Comparison of ENCODE assay signal across 8 mouse cellular contexts in the genomic region with DNA sequence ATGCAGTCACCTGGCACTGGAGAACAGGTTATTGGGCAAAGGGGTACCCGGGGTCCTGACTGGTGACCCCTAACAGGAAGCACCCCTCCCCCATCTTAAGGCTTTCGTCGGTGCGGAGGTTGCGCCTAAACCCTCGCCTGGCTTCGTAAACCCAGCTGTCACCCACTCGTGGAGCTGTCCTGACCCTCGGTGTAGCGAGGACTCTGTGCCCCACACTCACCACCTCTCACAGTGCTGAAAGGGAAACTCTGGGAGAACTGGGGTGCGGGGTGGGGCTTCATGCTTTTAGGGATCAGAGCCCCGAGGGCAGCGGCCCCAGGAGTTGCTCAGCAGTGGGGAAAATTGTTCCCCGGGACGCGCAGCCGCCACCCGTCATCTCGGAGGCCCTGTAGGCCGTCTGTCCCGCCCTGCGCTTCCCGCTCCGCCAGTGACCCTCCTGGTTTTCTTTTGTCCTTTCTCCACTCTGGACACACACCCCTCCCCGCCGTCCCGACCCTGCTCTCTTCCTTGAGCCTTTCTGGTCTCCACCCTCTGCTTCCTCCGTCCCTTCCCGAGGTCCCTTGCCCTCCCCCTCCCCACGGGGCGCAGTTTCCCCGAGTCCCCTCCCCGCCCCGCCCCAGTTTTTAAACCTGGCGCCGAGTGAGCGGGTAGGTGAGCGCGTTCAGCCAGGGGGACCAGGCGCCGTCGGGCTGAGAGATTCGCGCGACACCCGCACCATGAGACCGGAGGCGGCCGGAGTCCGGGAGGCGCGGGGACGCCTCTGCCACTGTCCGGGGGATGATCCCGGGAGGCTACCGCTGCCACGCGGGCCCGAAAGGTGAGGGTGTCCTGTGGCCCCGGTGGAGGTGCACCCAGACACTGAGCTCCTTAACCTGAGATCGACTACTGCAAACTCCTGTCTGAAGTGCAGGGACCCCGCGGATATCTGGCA. TPM values are rescaled to one million over a fixed set of nuclear protein-coding genes. Genes with fewer than 3 reads are reported as not detected.
A peak's percentile ranks its signal among the peaks of the same experiment; 100 is the strongest.
DNase-seq lines count a peak whose midpoint lies in the region; ATAC-seq lines count a peak whose summit lies in the region.

Gene Ripply3 (plus strand): TSS at position 640 of the 931 bp plus-strand sequence.

- 2% methylated on average over 59 of the region's 63 CpGs for WGBS in stomach, embryonic 15.5 days

- 0 out of 2 replicates have a peak, but pooled peaks have one; percentile 27 for ATAC-seq in erythroid progenitor cell, adult 5-6 weeks (replicated peaks; ENCODE audit: low FRiP score, poor library complexity, severe bottlenecking)
- ATAC-seq in megakaryocyte, adult 5-6 weeks (ENCODE audit: poor library complexity, severe bottlenecking): peak; percentile 31
- peak; percentile 59; the same call in 1 of the 2 replicates for ATAC-seq in stomach, embryonic 15.5 days (ENCODE audit: insufficient read depth, low FRiP score, low read depth)

- peak within 1 kb of the TSS; percentile 57 for H3K4me3 ChIP-seq in stomach, embryonic 15.5 days (replicated peaks)

- no peaks in the 10 kb centered on the region for H3K27me3 ChIP-seq in stomach, embryonic 15.5 days (replicated peaks)

- H3K9me3 ChIP-seq in stomach, embryonic 15.5 days: no peaks in the 10 kb centered on the region

- H3K4me2 ChIP-seq in stomach, embryonic 15.5 days: peak within 1 kb of the TSS; percentile 95

- H3K36me3 ChIP-seq in stomach, embryonic 15.5 days: no peaks in the 10 kb centered on the region

- peak within 1 kb of the TSS; percentile 44 for H3K9ac ChIP-seq in stomach, embryonic 15.5 days

- intact Hi-C loops in heart, postnatal 14 days (cut with DNase I): no loop called here

- peak; percentile 36 to 50 for DNase-seq in B cell, adult 2 months
- peak; percentile 20 for DNase-seq in WW6 (ENCODE audit: low read depth, low spot score)
- DNase-seq in heart, postnatal 14 days: peak; percentile 70
- peak; percentile 80 to 92 for DNase-seq in kidney, postnatal 25 days
- DNase-seq in frontal cortex, adult 2 months (ENCODE audit: extremely low spot score in 1 of 2, low spot score in 1 of 2): no peak

- peaks cover 3% of the 10 kb centered on the region; the same call in 1 of the 2 replicates for H3K4me1 ChIP-seq in stomach, embryonic 15.5 days

- no peak within 1 kb of the TSS for H3K27ac ChIP-seq in stomach, embryonic 15.5 days

RNA-seq across cellular contexts. Expression of gene Ripply3, which starts in this region (rescaled TPM):
- total RNA-seq in erythroid progenitor cell, adult 5-6 weeks (2015; ENCODE audit: low replicate concordance): not detected in 2 replicates
- total RNA-seq in erythroid progenitor cell, adult 5-6 weeks (2017; ENCODE audit: low replicate concordance): not detected in 2 replicates
- total RNA-seq in heart, postnatal 14 days (2021): 1 to 10 TPM; 3.3 to 4.0 TPM
- total RNA-seq in megakaryocyte, adult 5-6 weeks (2015): 0.23 TPM in 1 of 2 replicates, not detected in the other
- total RNA-seq in megakaryocyte, adult 5-6 weeks (2017): not detected in 2 replicates
- polyA plus RNA-seq in stomach, embryonic 15.5 days (2015; fragmentation: Nextera tagmentation; extraction: Ambion mirVana): 7.6 and 7.9 TPM in 2 replicates
- polyA plus RNA-seq in frontal cortex, adult 2 months (2012; rRNA removed): 0.42 and 0.55 TPM in 2 replicates

Comparison
In these comparisons a context has a peak if more than half of its experiments do, and no peak if none do; other contexts are left out.
1. Peak in ATAC-seq in erythroid progenitor cell, adult 5-6 weeks; RNA of the gene not detected or under 1 TPM.
2. Peak in ATAC-seq in megakaryocyte, adult 5-6 weeks; RNA of the gene not detected or under 1 TPM.
3. DNase-seq: peak in B cell, adult 2 months (2 of 2), WW6 (single experiment), heart, postnatal 14 days (2 of 2) and kidney, postnatal 25 days (2 of 2); none in frontal cortex, adult 2 months (0 of 2).
4. Peak in every context shown above with its lines, with median percentiles within 50 percentile points of each other: ATAC-seq.